Mouse (Mus musculus): Measurements from ENCODE around the gene Epas1. TPM values are rescaled to one million over a fixed set of nuclear protein-coding genes. Genes with fewer than 3 reads are reported as not detected.

Gene Epas1
- polyA plus RNA-seq, 1 experiment from 2014 or later, result 6.7 TPM

DNA sequence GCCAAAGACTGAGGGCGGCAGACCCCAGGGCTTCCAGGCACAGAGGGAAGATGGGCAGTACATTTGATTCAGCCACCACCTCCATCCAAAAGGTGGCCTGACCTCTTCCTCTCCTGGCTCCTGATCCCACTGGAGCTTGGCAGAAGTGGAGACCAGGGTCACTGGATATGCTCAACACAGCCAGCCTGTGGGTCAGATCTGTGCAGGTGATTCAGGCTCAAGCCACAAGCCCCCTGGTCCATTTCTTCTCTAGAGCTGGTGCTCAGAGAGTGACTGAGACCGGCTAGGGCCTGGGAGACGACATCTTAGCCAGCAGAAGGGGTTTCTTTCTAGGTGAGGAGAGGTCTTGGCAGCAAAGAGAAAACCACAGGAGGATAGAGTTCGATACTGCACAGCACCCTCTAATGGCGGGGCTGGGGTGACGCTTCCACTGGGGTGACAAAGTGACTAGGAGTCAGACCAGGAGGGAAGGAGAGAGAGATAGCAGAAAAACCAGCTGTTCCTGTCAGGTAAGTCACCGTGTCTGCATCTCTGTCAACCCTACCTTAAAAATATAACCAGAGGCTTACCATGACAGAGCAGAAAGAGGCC lies 10.1 kb upstream of the Epas1 start:
- no peak overlapping the region for H3K27ac ChIP-seq (replicated peaks; ENCODE audit: low read depth, low read length)
- H3K9ac ChIP-seq (replicated peaks; ENCODE audit: low read length), result no peak overlapping the region
- no peaks in the 10 kb centered on the region for H3K4me1 ChIP-seq (ENCODE audit: control insufficient read depth, insufficient read depth, low read length)
- no peaks in the 10 kb centered on the region for H3K36me3 ChIP-seq (replicated peaks; ENCODE audit: control insufficient read depth, insufficient read depth, low read depth, low read length)
- no peak for ATAC-seq (replicated peaks; ENCODE audit: insufficient number of reproducible peaks, low FRiP score, low TSS enrichment, low read depth)
- no peak for DNase-seq (ENCODE audit: low spot score)
- WGBS, result 92% methylated on average over 7 of the region's 7 CpGs
- no peak overlapping the region for H3K4me2 ChIP-seq (ENCODE audit: low read depth, low read length)
- no peak overlapping the region for H3K4me3 ChIP-seq (ENCODE audit: low read depth, low read length)
- no peaks in the 10 kb centered on the region for H3K27me3 ChIP-seq (ENCODE audit: control insufficient read depth, insufficient read depth, low read length)
- H3K9me3 ChIP-seq (replicated peaks; ENCODE audit: control insufficient read depth, low read length), result no peaks in the 10 kb centered on the region

DNA sequence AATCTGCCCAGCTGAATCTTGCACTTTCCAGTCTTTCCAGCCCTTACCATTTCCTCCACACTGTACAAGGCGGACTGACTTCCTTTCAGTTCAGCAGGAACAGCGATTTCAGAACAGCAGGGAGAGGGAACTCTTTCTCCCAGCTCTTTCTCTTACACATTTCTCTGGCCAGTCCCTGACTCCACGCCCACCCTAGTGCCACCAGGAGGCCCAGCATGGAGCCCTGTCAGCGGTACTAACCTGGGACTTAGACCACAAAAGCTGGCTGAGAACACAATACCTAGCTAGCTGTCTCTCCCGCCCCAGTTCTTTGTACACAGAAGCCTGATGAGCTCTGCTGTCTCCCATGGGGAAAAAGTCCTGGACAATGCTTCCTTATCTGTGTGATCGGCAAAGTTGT lies 8.6 kb upstream of the Epas1 start:
- Histone ChIP-seq H3K36me3 (replicated peaks; ENCODE audit: control insufficient read depth, insufficient read depth, low read depth, low read length) (no peaks in the 10 kb centered on the region), H3K27me3 (ENCODE audit: control insufficient read depth, insufficient read depth, low read length) (no peaks in the 10 kb centered on the region), H3K27ac (replicated peaks; ENCODE audit: low read depth, low read length) (no peak overlapping the region), H3K9me3 (replicated peaks; ENCODE audit: control insufficient read depth, low read length) (no peaks in the 10 kb centered on the region), H3K4me2 (ENCODE audit: low read depth, low read length) (no peak overlapping the region), H3K9ac (replicated peaks; ENCODE audit: low read length) (no peak overlapping the region), H3K4me1 (ENCODE audit: control insufficient read depth, insufficient read depth, low read length) (no peaks in the 10 kb centered on the region), H3K4me3 (ENCODE audit: low read depth, low read length) (no peak overlapping the region)
- DNase-seq (ENCODE audit: low spot score) (no peak), ATAC-seq (replicated peaks; ENCODE audit: insufficient number of reproducible peaks, low FRiP score, low TSS enrichment, low read depth) (no peak)
- 37% methylated on average over 6 of the region's 6 CpGs for WGBS

DNA sequence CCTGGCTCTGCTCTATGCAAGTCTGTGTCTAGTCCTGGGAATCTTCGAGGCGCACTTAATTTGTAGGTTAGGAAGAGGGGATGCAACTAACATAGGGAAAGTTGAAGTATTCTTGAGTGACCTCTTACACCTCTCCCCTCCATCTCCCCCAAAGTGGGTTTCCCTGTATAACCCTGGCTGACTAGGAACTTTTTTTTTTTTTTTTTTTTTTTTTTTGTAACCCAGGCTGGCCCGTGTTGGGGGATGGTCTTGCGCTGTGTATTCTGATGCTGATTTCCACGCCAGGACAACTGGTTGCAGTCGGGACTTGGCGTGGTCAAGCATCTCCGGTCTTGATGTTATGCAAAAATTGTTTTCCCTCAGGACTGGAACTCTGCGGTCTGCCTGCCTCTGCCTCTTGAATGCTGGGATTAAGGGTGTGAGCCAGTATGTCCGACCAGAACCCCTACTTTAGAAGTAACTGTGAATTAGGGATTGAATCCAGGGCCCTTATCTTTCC lies 2.1 kb upstream of the Epas1 start:
- no peaks in the 10 kb centered on the region for H3K9me3 ChIP-seq (replicated peaks; ENCODE audit: control insufficient read depth, low read length)
- H3K27ac ChIP-seq (replicated peaks; ENCODE audit: low read depth, low read length), result no peak overlapping the region
- WGBS, result 68% methylated on average over 10 of the region's 10 CpGs
- no peak overlapping the region for H3K4me2 ChIP-seq (ENCODE audit: low read depth, low read length)
- H3K36me3 ChIP-seq (replicated peaks; ENCODE audit: control insufficient read depth, insufficient read depth, low read depth, low read length), result no peaks in the 10 kb centered on the region
- peaks cover 27% of the 10 kb centered on the region for H3K27me3 ChIP-seq (ENCODE audit: control insufficient read depth, insufficient read depth, low read length)
- H3K4me3 ChIP-seq (ENCODE audit: low read depth, low read length), result no peak overlapping the region
- no peak for ATAC-seq (replicated peaks; ENCODE audit: insufficient number of reproducible peaks, low FRiP score, low TSS enrichment, low read depth)
- H3K4me1 ChIP-seq (ENCODE audit: control insufficient read depth, insufficient read depth, low read length), result peaks cover 8% of the 10 kb centered on the region
- no peak for DNase-seq (ENCODE audit: low spot score)
- no peak overlapping the region for H3K9ac ChIP-seq (replicated peaks; ENCODE audit: low read length)

DNA sequence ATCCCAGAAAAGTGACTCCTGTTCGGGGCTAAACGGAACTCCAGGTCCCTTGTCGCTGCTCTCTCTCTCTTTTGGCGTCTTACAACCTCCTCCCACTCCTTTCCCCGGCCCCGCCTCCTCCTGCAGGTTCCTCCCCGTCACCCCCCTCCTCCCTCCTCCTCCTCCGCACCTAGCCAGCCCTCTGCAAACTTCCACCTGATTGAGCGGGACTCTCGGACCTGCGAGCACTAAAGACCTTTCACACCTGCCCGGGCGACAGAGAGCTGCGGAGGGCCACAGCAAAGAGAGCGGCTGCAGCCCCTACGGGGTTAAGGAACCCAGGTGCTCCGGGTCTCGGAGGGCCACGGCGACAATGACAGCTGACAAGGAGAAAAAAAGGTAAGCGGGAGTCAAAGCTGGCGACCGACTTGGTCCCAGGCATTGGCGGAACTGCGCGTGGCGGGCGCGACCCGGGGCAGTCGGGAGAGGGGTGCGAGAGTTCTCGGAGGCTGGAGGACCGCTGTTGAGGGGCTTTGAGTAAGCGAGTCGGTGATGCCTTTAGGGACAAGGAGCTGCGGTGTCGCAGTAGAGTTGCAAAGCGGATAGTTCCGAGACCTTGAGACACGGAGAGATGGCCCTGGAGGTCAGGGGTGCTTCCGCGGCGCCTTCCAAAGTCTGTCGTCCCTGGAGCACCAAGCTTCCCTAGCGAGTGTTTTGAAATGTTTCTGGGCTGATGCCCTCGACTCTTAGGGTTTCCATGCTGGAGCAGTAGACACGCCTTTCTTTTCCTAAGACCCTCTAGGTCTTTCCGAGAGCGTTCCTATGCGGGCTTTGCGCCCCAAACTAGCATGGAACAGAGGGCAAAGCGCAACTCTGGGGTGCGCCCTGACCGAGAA lies 668 bp downstream of the Epas1 start:
- 0 out of 2 replicates have a peak, but pooled peaks have one; percentile 20 for ATAC-seq (replicated peaks; ENCODE audit: insufficient number of reproducible peaks, low FRiP score, low TSS enrichment, low read depth)
- H3K4me2 ChIP-seq (ENCODE audit: low read depth, low read length), result peak overlapping the region; percentile 89
- peak; percentile 61 for DNase-seq (ENCODE audit: low spot score)
- H3K9ac ChIP-seq (replicated peaks; ENCODE audit: low read length), result peak overlapping the region; percentile 18
- H3K27ac ChIP-seq (replicated peaks; ENCODE audit: low read depth, low read length), result no peak overlapping the region
- peak overlapping the region; percentile 52 for H3K4me3 ChIP-seq (ENCODE audit: low read depth, low read length)
- under 1% methylated on average over 55 of the region's 55 CpGs for WGBS
- no peaks in the 10 kb centered on the region for H3K36me3 ChIP-seq (replicated peaks; ENCODE audit: control insufficient read depth, insufficient read depth, low read depth, low read length)
- peaks cover 29% of the 10 kb centered on the region for H3K27me3 ChIP-seq (ENCODE audit: control insufficient read depth, insufficient read depth, low read length)
- H3K4me1 ChIP-seq (ENCODE audit: control insufficient read depth, insufficient read depth, low read length), result peaks cover 8% of the 10 kb centered on the region
- no peaks in the 10 kb centered on the region for H3K9me3 ChIP-seq (replicated peaks; ENCODE audit: control insufficient read depth, low read length)

DNA sequence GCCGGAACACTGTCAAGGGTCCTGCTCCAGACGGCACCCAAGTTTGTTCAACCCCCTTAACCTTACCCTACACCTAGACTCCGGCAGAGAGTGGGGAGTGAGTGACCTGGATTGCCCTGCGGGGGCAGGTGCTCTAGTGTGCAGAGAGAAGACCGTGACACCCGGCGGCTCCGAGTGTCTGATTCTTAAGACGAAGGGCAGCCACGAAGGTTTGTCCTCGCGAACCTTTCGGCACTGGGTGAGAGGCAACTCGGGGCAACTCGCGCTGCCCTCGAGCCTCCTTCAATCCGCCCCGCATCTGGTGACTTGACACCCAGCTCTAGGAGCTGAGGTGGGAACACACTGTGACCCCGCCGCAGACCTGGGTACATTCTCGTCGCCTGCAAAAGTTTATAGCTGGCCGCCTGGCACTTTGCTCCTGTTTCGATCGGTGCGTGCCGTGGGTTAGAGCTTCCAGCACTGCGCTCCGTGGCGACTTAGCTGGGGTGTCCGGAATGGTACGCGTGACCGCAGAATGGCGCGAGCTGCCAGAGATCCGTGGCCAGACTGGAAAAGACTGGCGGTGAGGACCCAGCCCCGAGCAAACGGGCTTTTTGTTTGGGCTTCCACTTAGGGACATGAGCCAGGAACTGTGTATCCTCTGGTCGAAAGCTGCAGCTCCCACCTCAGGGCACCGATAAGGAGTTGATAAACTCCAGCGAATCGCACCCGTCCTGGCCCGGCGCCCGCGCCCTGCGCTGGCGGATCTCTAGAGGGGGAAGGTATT lies 1.5 kb downstream of the Epas1 start:
- Histone ChIP-seq H3K27ac (replicated peaks; ENCODE audit: low read depth, low read length) (no peak overlapping the region), H3K4me2 (ENCODE audit: low read depth, low read length) (peak overlapping the region; percentile 89), H3K4me1 (ENCODE audit: control insufficient read depth, insufficient read depth, low read length) (peaks cover 8% of the 10 kb centered on the region), H3K4me3 (ENCODE audit: low read depth, low read length) (peak overlapping the region; percentile 52), H3K36me3 (replicated peaks; ENCODE audit: control insufficient read depth, insufficient read depth, low read depth, low read length) (no peaks in the 10 kb centered on the region), H3K27me3 (ENCODE audit: control insufficient read depth, insufficient read depth, low read length) (peaks cover 29% of the 10 kb centered on the region), H3K9ac (replicated peaks; ENCODE audit: low read length) (peak overlapping the region; percentile 18; the same call in 1 of the 2 replicates), H3K9me3 (replicated peaks; ENCODE audit: control insufficient read depth, low read length) (no peaks in the 10 kb centered on the region)
- peak; percentile 28 for DNase-seq (ENCODE audit: low spot score)
- WGBS, result 2% methylated on average over 52 of the region's 52 CpGs
- no peak for ATAC-seq (replicated peaks; ENCODE audit: insufficient number of reproducible peaks, low FRiP score, low TSS enrichment, low read depth)

DNA sequence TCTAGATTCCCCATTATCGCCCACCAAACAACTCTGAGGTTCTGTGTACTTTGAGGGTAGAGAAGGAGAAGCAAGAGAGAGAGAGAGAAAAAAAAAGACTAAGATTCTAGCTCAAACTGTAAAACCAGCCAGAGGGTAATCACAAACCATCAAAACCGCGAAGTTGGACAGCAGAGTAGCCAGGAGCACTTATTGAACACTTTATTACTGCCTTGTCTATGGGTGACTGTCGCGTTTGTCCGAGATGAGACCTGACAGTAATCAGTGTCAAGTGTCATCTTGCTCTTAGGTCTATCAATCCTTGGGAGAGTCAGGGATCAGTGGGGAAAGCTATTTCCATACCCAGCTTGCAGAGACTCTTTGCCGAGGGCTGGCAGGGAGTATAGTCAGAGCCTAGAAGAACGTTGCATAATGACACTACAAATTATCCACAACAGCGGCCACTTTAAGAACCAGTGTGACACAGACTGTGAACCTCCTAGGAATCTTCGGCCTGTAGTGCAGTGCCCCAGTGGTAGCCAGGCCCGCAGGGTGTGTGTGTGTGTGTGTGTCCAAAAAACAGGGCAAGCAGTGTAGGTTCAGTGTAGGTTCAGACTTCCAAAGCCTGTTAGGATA lies 2.2 kb downstream of the Epas1 start:
- H3K9ac ChIP-seq (replicated peaks; ENCODE audit: low read length), result no peak overlapping the region
- no peaks in the 10 kb centered on the region for H3K9me3 ChIP-seq (replicated peaks; ENCODE audit: control insufficient read depth, low read length)
- peak overlapping the region; percentile 89 for H3K4me2 ChIP-seq (ENCODE audit: low read depth, low read length)
- ATAC-seq (replicated peaks; ENCODE audit: insufficient number of reproducible peaks, low FRiP score, low TSS enrichment, low read depth) (no peak), DNase-seq (ENCODE audit: low spot score) (no peak)
- no peak overlapping the region for H3K27ac ChIP-seq (replicated peaks; ENCODE audit: low read depth, low read length)
- H3K27me3 ChIP-seq (ENCODE audit: control insufficient read depth, insufficient read depth, low read length), result peaks cover 29% of the 10 kb centered on the region
- H3K4me3 ChIP-seq (ENCODE audit: low read depth, low read length), result no peak overlapping the region; the same call in 1 of the 2 replicates
- 18% methylated on average over 11 of the region's 11 CpGs for WGBS
- peaks cover 8% of the 10 kb centered on the region for H3K4me1 ChIP-seq (ENCODE audit: control insufficient read depth, insufficient read depth, low read length)
- H3K36me3 ChIP-seq (replicated peaks; ENCODE audit: control insufficient read depth, insufficient read depth, low read depth, low read length), result no peaks in the 10 kb centered on the region

DNA sequence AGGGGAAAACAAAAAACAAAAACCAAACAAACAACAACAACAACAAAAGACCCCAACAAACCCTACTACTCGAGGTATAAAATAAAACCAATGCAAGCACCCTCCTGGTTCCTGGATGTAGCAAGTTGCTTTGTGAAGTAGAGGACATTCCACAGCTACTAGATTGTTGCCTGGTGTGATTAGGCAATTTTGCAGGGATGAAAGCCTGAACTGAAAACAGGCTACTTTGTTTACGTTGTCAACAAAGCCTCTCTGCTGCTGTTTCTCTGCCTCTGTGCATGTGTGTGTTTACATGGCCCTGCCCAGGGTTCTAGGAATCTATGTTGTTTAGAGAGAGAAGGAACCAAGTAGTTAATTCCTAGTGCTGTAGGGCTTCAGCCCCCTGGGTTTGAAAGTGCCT lies 4.1 kb downstream of the Epas1 start:
- Histone ChIP-seq H3K4me3 (ENCODE audit: low read depth, low read length) (no peak overlapping the region), H3K36me3 (replicated peaks; ENCODE audit: control insufficient read depth, insufficient read depth, low read depth, low read length) (no peaks in the 10 kb centered on the region), H3K9ac (replicated peaks; ENCODE audit: low read length) (no peak overlapping the region), H3K4me1 (ENCODE audit: control insufficient read depth, insufficient read depth, low read length) (peaks cover 8% of the 10 kb centered on the region), H3K27ac (replicated peaks; ENCODE audit: low read depth, low read length) (no peak overlapping the region), H3K27me3 (ENCODE audit: control insufficient read depth, insufficient read depth, low read length) (peaks cover 25% of the 10 kb centered on the region), H3K4me2 (ENCODE audit: low read depth, low read length) (no peak overlapping the region), H3K9me3 (replicated peaks; ENCODE audit: control insufficient read depth, low read length) (no peaks in the 10 kb centered on the region)
- ATAC-seq (replicated peaks; ENCODE audit: insufficient number of reproducible peaks, low FRiP score, low TSS enrichment, low read depth) (no peak), DNase-seq (ENCODE audit: low spot score) (no peak)
- 35% methylated on average over 2 of the region's 2 CpGs for WGBS
